Mouse (Mus musculus): ENCODE measurements around the gene Dgkd.
A peak's percentile ranks its signal among the peaks of the same experiment; 100 is the strongest.

- TF ChIP-seq CTCF (IDR thresholded peaks at IDR 0.05; ENCODE audit: extremely low read depth, insufficient read depth, insufficient read length, insufficient replicate concordance) (peak; percentile 26; the same call in 1 of the 2 replicates), POLR2A (IDR thresholded peaks at IDR 0.05; ENCODE audit: low read depth, low read length) (no peak)
These were observed 83.4 kb downstream of the Dgkd start for GRCm38 (mm10) chr1:87936516-87936915.
